Mouse (Mus musculus) Patski (cell line): ENCODE results near the gene Bicral. TPM values are rescaled to one million over a fixed set of nuclear protein-coding genes. Genes with fewer than 3 reads are reported as not detected.

Source experiments
- ATAC-seq: fragments of 100-300 bp; one replicate; pipeline ENCODE4 v1.8.0; 2021
- CTCF ChIA-PET: fragments of 350-600 bp; sonication (Branson Sonifier 250); formaldehyde crosslinking; loops from one replicate; lab custom pipeline; 2022; ENCODE audit warnings: inconsistent platforms; lab: Charles Lee
- POLR2A ChIA-PET: fragments of 350-600 bp; sonication (Branson Sonifier 250); formaldehyde crosslinking; loops from one replicate; lab custom pipeline; 2022; ENCODE audit warnings: antibody characterized with exemption, inconsistent platforms; lab: Charles Lee
- DNase-seq: peaks from one replicate; pipeline ENCODE4 v3.0.0-alpha.2; 2011; ENCODE audit warnings: low read depth, low spot score
- H3K27me3 ChIP-seq: fragments of 371-371 bp; one replicate; pipeline ENCODE4 v1.5.1; 2021
- CTCF ChIP-seq: fragments of 100-300 bp; IDR thresholded peaks from one replicate; pipeline ENCODE4 v1.5.1; 2021
- in situ Hi-C: fragments of 300-500 bp; cut with MboI; formaldehyde crosslinking; loops from 3 replicates; pipeline ENCODE4 v1.11.1; 2018; ENCODE audit warnings: low pct_unique_long_range_greater_than_20kb, mixed read lengths
- polyA plus RNA-seq: library from polyadenylated mRNA; unstranded; gene quantifications from one replicate; pipeline ENCODE4 v1.2.3, GENCODE M21; 2021

Gene Bicral
- polyA plus RNA-seq = 16.4 TPM

GRCm38 (mm10) chr17:46857903-46858748 is at the start of gene Bicral:
Bicral (minus strand) TSS chr17:46858482.
- DNase-seq (no peak), ATAC-seq (peak; percentile 12)
- in situ Hi-C loops = no loop called here
- ChIA-PET POLR2A (interaction anchor here (0.6 to 2.3 kb wide), 9 partner anchors 9 to 295 kb away, joined by 3 to 9 read pairs (median 4); partner anchors contain the start of gene Rpl7l1), CTCF (interaction anchor here (0.8 kb wide), 1 partner anchor 9 kb away, joined by 3 read pairs; no protein-coding TSS in a partner anchor)
- TF ChIP-seq CTCF = no peak
- H3K27me3 ChIP-seq = no peaks in the 10 kb centered on the region

GRCm38 (mm10) chr17:46903876-46904490 is 45.7 kb upstream of the Bicral start:
- no peaks in the 10 kb centered on the region for H3K27me3 ChIP-seq
- CTCF ChIA-PET = interaction anchor here (0.9 to 1.3 kb wide), 4 partner anchors 12 to 29 kb away, joined by 3 to 5 read pairs (median 4); no protein-coding TSS in a partner anchor
- TF ChIP-seq CTCF = peak; percentile 97
- no peak for DNase-seq
- POLR2A ChIA-PET = interaction anchor here (0.6 kb wide), 1 partner anchor 15 kb away, joined by 3 read pairs; no protein-coding TSS in a partner anchor
- in situ Hi-C loops = no loop called here
- peak; percentile 80 for ATAC-seq

DNA sequence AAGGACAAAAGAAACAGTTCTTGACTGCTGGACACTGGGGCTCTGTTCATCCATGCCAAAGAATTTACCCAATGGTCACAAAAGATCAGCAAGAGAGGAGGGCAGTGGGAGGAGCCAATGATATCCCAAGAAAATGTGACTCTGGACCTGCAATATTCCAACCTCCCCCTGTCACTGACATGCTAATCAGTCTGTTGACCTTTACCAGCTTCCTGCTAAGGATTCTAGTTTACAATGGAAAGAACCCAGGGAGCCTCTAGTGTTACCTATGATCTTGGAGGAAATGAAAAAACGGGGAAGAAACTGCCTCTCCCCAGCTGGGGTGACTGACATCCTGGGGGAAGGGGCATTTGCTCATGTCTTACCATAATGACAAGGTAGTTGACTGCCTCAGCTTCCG is 42.7 kb upstream of the Bicral start:
- TF ChIP-seq CTCF = no peak

GRCm38 (mm10) chr17:46897221-46897950 is 39.1 kb upstream of the Bicral start:
- ChIA-PET POLR2A (no interaction called here), CTCF (interaction anchor here (1.6 kb wide), 1 partner anchor 9 kb away, joined by 4 read pairs; no protein-coding TSS in a partner anchor)
- ATAC-seq (no peak), DNase-seq (no peak)
- H3K27me3 ChIP-seq = no peaks in the 10 kb centered on the region
- TF ChIP-seq CTCF = no peak
- in situ Hi-C loops = no loop called here

More for the DNA sequence above, 42.7 kb upstream of the Bicral start:
- DNase-seq = no peak
- CTCF ChIA-PET = no interaction called here
- no peak for ATAC-seq
- POLR2A ChIA-PET = no interaction called here
- in situ Hi-C loops = no loop called here
- H3K27me3 ChIP-seq = no peaks in the 10 kb centered on the region

DNA sequence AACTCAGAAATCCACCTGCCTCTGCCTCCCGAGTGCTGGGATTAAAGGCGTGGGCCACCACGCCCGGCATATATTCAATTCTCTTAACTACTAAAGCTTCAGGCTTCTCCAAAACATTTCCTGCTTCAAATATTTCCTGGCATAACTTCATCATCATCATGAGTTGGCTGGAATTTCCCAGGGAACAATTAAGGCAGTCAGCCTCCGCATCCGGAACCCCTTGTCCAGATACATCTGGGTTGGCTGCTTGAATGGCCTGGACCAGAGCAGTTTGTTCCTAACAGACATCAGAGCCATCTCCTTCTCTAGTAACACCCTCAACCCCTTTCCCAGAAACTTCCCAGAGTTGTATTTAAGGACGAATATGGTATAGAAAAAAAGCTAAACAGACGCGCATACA is 37.1 kb upstream of the Bicral start:
- H3K27me3 ChIP-seq = no peaks in the 10 kb centered on the region
- in situ Hi-C loops = no loop called here
- POLR2A ChIA-PET = no interaction called here
- TF ChIP-seq CTCF = no peak
- DNase-seq (no peak), ATAC-seq (no peak)
- CTCF ChIA-PET = interaction anchor here (1.5 to 1.6 kb wide), 2 partner anchors 11 to 14 kb away, joined by 3 to 4 read pairs; no protein-coding TSS in a partner anchor

- ChIA-PET POLR2A (interaction anchor here (0.6 to 2.4 kb wide), 6 partner anchors 14 to 120 kb away, joined by 4 to 12 read pairs (median 8); partner anchors contain the start of genes Bicral and Rpl7l1), CTCF (interaction anchor here (1.1 to 1.5 kb wide), 2 partner anchors 13 to 109 kb away, joined by 3 to 5 read pairs; partner anchors contain the start of gene Rpl7l1)
- H3K27me3 ChIP-seq = no peaks in the 10 kb centered on the region
- no peak for TF ChIP-seq CTCF
- ATAC-seq (peak; percentile 32), DNase-seq (no peak)
- in situ Hi-C loops = no loop called here
Measured at GRCm38 (mm10) chr17:46890843-46891594, 32.7 kb upstream of the Bicral start.

DNA sequence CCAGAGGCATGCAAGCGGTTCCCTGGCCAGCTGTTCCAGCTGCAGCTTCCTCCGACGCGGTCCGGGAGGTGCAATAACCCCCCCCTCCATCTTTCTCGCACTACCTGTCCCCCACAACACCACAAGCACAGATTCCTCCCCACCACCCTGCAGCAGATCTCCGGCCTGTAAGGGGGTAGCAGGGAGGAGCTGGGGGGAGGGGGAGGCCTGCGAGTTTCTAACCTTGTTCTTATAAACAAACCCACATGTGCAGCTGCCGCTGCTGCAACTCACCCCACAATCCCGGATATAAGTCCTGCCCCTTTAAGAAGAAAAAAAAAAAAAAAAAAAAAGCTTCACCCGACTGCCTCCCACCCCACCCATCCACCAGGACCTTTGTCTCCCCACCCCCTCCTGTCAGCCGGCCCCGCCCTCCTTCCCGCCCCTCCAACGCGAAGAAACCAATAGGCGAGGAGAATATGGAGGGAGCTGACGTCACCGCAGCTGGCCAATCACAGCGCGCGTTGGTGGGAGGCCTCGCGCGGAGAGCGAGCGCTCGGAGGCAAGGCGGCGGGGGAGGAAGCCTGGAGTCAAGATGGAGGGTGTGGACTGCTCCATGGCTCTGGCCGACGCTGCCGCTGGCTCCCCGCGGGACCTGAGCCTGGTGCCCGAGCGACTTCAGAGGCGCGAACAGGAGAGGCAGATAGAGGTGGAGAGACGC is 32.0 kb upstream of the Bicral start, which contains the start of gene Tbcc:
Gene Tbcc (plus strand): TSS at position 569 of the 700 bp plus-strand sequence.
- ChIA-PET CTCF (interaction anchor here (1.0 to 1.1 kb wide), 2 partner anchors 9 to 108 kb away, joined by 3 read pairs; partner anchors contain the start of gene Rpl7l1), POLR2A (interaction anchor here (0.6 to 2.4 kb wide), 7 partner anchors 13 to 121 kb away, joined by 4 to 12 read pairs (median 8); partner anchors contain the start of genes Bicral and Rpl7l1)
- ATAC-seq (peak; percentile 94), DNase-seq (peak; percentile 89)
- no peaks in the 10 kb centered on the region for H3K27me3 ChIP-seq
- in situ Hi-C loops = no loop called here
- no peak for TF ChIP-seq CTCF

- in situ Hi-C loops = no loop called here
- no peaks in the 10 kb centered on the region for H3K27me3 ChIP-seq
- DNase-seq (no peak), ATAC-seq (no peak)
- no peak for TF ChIP-seq CTCF
- ChIA-PET CTCF (interaction anchor here (1.0 kb wide), 1 partner anchor 8 kb away, joined by 3 read pairs; no protein-coding TSS in a partner anchor), POLR2A (interaction anchor here (0.7 to 2.4 kb wide), 4 partner anchors 13 to 115 kb away, joined by 3 to 12 read pairs (median 4); no protein-coding TSS in a partner anchor)
Measured at GRCm38 (mm10) chr17:46889450-46890084, 31.3 kb upstream of the Bicral start.
